Mouse (Mus musculus): Measurements from ENCODE around the gene Mcrip2.

DNA sequence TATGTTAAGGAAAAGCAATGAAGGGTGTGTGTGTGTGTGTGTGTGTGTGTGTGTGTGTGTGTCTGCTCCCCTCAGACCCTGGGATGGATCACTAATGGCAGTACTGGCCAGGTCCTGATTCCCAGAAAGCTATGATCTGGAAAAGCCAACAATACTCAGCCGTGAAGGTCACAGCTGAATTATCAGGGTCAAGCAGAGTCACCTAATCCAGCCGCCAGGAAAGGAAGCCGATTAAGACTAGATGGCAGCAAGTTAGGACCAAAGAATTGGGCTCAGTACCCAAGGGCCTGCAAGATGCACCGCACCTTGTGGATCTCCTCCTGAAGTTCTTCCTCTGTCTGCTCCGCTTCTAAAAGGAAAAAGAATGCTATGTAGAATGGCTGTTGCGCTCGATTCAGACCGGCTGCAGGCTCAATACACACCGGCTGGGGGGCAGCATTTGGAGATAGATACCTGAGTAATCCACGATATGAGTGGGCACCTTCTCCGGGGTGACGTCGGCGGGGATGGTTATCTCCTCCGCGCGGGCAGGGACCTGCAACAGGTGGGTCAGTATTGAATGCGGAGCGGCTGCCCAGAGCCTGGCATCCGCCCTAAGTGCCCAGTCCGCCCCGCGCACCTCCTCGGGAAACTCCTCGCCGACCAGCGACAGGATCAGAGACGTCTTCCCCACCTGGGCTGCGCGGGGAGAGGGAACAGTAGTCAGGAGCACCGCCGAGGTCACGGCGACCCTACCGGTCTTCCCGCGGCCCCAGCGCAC is 24.7 kb downstream of the Mcrip2 start:
- TF ChIP-seq POLR2A (IDR thresholded peaks at IDR 0.05; ENCODE audit: low read depth, low read length) (no peak), CTCF (conservative IDR thresholded peaks at IDR 0.05; ENCODE audit: insufficient read depth, insufficient read length, low read depth, low read length) (no peak)

Data from kidney, adult 2 months (tissue).